Mouse (Mus musculus) bone marrow, adult 2 months (tissue): ENCODE data around the gene Neil3. TPM values are rescaled to one million over a fixed set of nuclear protein-coding genes. Genes with fewer than 3 reads are reported as not detected.
A peak's percentile ranks its signal among the peaks of the same experiment; 100 is the strongest.

Experiments used
- H3K27ac ChIP-seq: fragments of 200-500 bp; 2 replicates; pipeline ENCODE4 v1.5.1; 2012; ENCODE audit warnings: low read depth, mild to moderate bottlenecking, control low read depth, inconsistent platforms, low read length; ENCODE audit not compliant: control insufficient read depth, poor library complexity, insufficient read depth
- H3K4me1 ChIP-seq: fragments of 200-500 bp; 2 replicates; pipeline ENCODE4 v1.6.1; 2011; ENCODE audit warnings: low read length; ENCODE audit not compliant: control insufficient read depth, insufficient read depth
- H3K4me3 ChIP-seq: fragments of 200-500 bp; replicated peaks from 2 replicates; pipeline ENCODE3; 2011; ENCODE audit warnings: mild to moderate bottlenecking, low read depth, low read length, control low read depth; ENCODE audit not compliant: control insufficient read depth
- CTCF ChIP-seq: fragments of 200-500 bp; IDR thresholded peaks from 2 replicates; pipeline ENCODE4 v1.5.1; 2011; ENCODE audit warnings: low read length, control low read depth; ENCODE audit not compliant: control insufficient read depth, insufficient read depth
- POLR2A ChIP-seq: fragments of 200-500 bp; IDR thresholded peaks from 2 replicates; pipeline ENCODE4 v1.6.1; 2011; ENCODE audit warnings: low read depth, mild to moderate bottlenecking, control low read depth, low read length, borderline replicate concordance; ENCODE audit not compliant: control insufficient read depth
- WGBS: fragments of 180-500 bp; shearing (Covaris S2); methylation state at CpG from one replicate; pipeline ENCODE4 v1.1.7; 2018; 5-methylcytosine and 5-hydroxymethylcytosine counted together
- polyA plus RNA-seq: library from polyadenylated mRNA; stranded (reverse); fragments of >200 nt; gene quantifications from 2 replicates; pipeline ENCODE4 v1.2.4, GENCODE M21; 2011; ENCODE audit warnings: low replicate concordance; ENCODE audit not compliant: missing spikeins, insufficient read depth, insufficient read length

The Neil3 gene
- polyA plus RNA-seq: 61.0 and 68.7 TPM in 2 replicates

GRCm38 (mm10) chr8:53638495-53639171, at the start of gene Neil3:
Gene Neil3 (minus strand): TSS chr8:53639065.
- peak within 1 kb of the TSS; percentile 79 for H3K27ac ChIP-seq
- H3K4me3 ChIP-seq: peak within 1 kb of the TSS; percentile 87
- WGBS: under 1% methylated on average over 26 of the region's 26 CpGs
- TF ChIP-seq CTCF: no peak
- peak; percentile 55; the same call in 1 of the 2 replicates for TF ChIP-seq POLR2A
- no peaks in the 10 kb centered on the region; the same call in 1 of the 2 replicates for H3K4me1 ChIP-seq

DNA sequence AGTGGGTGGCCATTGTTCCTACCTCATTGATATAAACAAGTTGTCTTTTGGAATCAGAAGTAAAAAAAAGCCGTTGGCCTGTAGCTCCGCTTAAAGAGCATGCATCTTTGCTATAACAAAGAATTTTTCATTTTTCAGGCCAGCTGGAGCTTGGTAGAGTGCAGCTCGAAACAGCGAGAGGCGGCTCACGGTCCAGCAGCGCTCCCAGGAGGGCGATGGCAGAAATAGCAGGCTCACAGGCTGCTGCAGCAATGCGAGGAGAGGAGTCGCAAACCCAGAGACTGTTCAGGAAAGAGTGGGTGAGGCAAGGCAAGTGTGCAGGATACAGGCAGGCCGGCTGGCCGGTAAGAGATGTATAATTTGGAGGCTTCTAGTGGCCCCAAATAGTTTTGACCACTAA, 42.0 kb upstream of the Neil3 start:
- Histone ChIP-seq H3K4me3 (no peak overlapping the region), H3K27ac (no peak overlapping the region), H3K4me1 (no peaks in the 10 kb centered on the region)
- no peak for TF ChIP-seq POLR2A
- TF ChIP-seq CTCF: 0 out of 2 replicates have a peak, but pooled peaks have one; percentile 15
- WGBS: 24% methylated on average over 12 of the region's 12 CpGs

- Histone ChIP-seq H3K4me1 (no peaks in the 10 kb centered on the region), H3K27ac (no peak overlapping the region), H3K4me3 (no peak overlapping the region)
- 24% methylated on average over 4 of the region's 4 CpGs for WGBS
- no peak for TF ChIP-seq POLR2A
- TF ChIP-seq CTCF: peak; percentile 61
These were observed 25.1 kb upstream of the Neil3 start for GRCm38 (mm10) chr8:53663946-53664345.

DNA sequence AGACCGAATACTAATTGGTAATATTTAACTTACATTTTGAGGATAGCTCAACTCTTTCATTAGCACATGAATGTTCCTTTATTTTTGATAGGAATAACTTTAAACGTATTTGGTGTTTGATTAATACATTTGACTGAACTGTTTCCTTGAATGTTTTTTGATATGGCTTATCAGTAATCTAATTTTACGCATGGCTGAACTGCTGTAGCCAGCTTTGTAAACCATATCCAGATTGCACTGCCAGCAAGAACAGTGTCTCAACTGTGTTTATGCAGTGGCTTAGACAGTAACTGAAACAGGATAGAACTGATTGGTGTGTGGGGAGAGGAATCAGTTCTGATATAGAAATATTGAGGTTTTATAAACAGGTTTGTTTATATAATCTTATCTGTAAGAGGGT, 22.6 kb upstream of the Neil3 start:
- Histone ChIP-seq H3K4me3 (no peak overlapping the region), H3K4me1 (no peaks in the 10 kb centered on the region), H3K27ac (no peak overlapping the region)
- WGBS: 66% methylated on average over 3 of the region's 3 CpGs
- no peak for TF ChIP-seq CTCF
- no peak for TF ChIP-seq POLR2A

GRCm38 (mm10) chr8:53630618-53631017, 8.2 kb downstream of the Neil3 start:
- Histone ChIP-seq H3K4me1 (no peaks in the 10 kb centered on the region), H3K4me3 (no peak overlapping the region), H3K27ac (no peak overlapping the region)
- WGBS: 95% methylated on average over 4 of the region's 4 CpGs
- TF ChIP-seq POLR2A: no peak
- TF ChIP-seq CTCF: no peak

DNA sequence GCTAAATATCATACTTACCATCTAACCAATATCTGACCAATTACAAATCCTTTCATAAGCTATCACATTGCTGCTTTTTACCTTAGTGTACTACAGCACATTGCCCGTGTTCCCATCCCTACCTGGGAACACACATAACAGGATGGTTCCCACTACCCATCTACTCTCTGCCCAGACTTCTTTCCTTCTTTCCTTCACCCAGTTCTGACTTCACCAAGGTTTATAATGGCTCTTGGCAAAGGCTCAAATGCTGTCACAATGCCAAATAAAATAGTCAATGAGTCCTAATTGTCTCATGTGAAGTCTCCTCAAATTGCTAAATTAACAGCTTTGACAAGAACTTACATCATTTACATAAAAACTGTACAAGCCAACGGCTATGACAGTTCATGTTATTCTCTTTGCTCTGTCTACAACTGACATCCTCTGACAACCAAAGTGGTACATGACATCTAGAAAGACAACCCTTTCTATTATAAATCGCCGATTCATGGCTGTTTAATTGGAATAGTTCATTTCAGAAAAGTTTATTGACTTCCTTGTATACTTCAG, 9.9 kb downstream of the Neil3 start:
- Histone ChIP-seq H3K27ac (no peak overlapping the region), H3K4me3 (no peak overlapping the region), H3K4me1 (no peaks in the 10 kb centered on the region)
- TF ChIP-seq POLR2A (no peak), CTCF (no peak)
- 90% methylated on average over 4 of the region's 4 CpGs for WGBS

GRCm38 (mm10) chr8:53623425-53623824, 15.4 kb downstream of the Neil3 start:
- no peaks in the 10 kb centered on the region for H3K4me1 ChIP-seq
- no peak overlapping the region for H3K27ac ChIP-seq
- TF ChIP-seq POLR2A (no peak), CTCF (no peak)
- H3K4me3 ChIP-seq: no peak overlapping the region
- WGBS: 96% methylated on average over 3 of the region's 3 CpGs

GRCm38 (mm10) chr8:53619196-53619595, 19.7 kb downstream of the Neil3 start:
- H3K4me3 ChIP-seq: no peak overlapping the region
- TF ChIP-seq POLR2A (no peak), CTCF (no peak)
- 96% methylated on average over 3 of the region's 3 CpGs for WGBS
- no peaks in the 10 kb centered on the region for H3K4me1 ChIP-seq
- no peak overlapping the region for H3K27ac ChIP-seq

- WGBS: 95% methylated on average over 8 of the region's 8 CpGs
- no peak overlapping the region for H3K4me3 ChIP-seq
- TF ChIP-seq CTCF: no peak
- TF ChIP-seq POLR2A: no peak
- no peaks in the 10 kb centered on the region for H3K4me1 ChIP-seq
- no peak overlapping the region for H3K27ac ChIP-seq
These were observed 24.6 kb downstream of the Neil3 start for GRCm38 (mm10) chr8:53614288-53614646.
